Mouse (Mus musculus): ENCODE results near the gene Manbal.

- TF ChIP-seq CTCF (IDR thresholded peaks at IDR 0.05; ENCODE audit: borderline replicate concordance, insufficient read depth, low read depth, low read length) (peak; percentile 89), POLR2A (IDR thresholded peaks at IDR 0.05; ENCODE audit: borderline replicate concordance, insufficient read depth, low read length) (no peak)
These were observed 25.7 kb upstream of the Manbal start for GRCm38 (mm10) chr2:157341554-157342270.

All from cerebellum, adult 2 months (tissue).